Mouse (Mus musculus) thymus, adult 2 months (tissue): ENCODE measurements around the gene Gm10799.

Experiments
- CTCF ChIP-seq: fragments of 200-500 bp; IDR thresholded peaks from 2 replicates; pipeline ENCODE4 v1.5.1; 2012; ENCODE audit warnings: mild to moderate bottlenecking, control low read depth, low read length, moderate library complexity, borderline replicate concordance; ENCODE audit not compliant: control insufficient read depth, poor library complexity, insufficient read depth; ENCODE audit errors: extremely low read depth
- POLR2A ChIP-seq: fragments of 200-500 bp; IDR thresholded peaks from 2 replicates; pipeline ENCODE4 v1.6.1; 2012; ENCODE audit warnings: mild to moderate bottlenecking, low read length, control low read depth, moderate library complexity; ENCODE audit not compliant: control insufficient read depth, poor library complexity, insufficient read depth; ENCODE audit errors: extremely low read depth

- TF ChIP-seq CTCF: no peak
- no peak for TF ChIP-seq POLR2A
Measured at GRCm38 (mm10) chr2:104029074-104029473, 39.3 kb downstream of the Gm10799 start.
